Mouse (Mus musculus): ENCODE measurements at regions not wholly inside any gene's neighbourhood (a gene's known extent, or its start where the extent isn't known, plus 50 kb on each side); places are given as distances from the start of the nearest gene placed in this dataset.
"Not testable (repeated sequence)": the region's sequence is repeated elsewhere in the genome, so short reads cannot be mapped to it uniquely, and the experiment has no call there.

GRCm38 (mm10) chr1:177343121-177343520, 85.1 kb upstream of the Akt3 start:
- H3K79me2 ChIP-seq (ENCODE audit: control insufficient read depth, insufficient read depth, low read length, poor library complexity) = no peaks in the 10 kb centered on the region
- 0 out of 4 replicates have a peak, but pooled peaks cover 0 to 5% of the 10 kb centered on the region in 2 experiments for H3K4me1 ChIP-seq (ENCODE audit: control insufficient read depth in 1 of 2, insufficient read depth in 2 of 2, low read length in 2 of 2)
- no peak overlapping the region for H3K27ac ChIP-seq (ENCODE audit: control insufficient read depth, low read depth, low read length)
- H3K4me3 ChIP-seq (ENCODE audit: control insufficient read depth in 1 of 2, insufficient read depth in 1 of 2, low read depth in 2 of 2, low read length in 2 of 2) = no peak overlapping the region
- H3K9me3 ChIP-seq (replicated peaks; ENCODE audit: insufficient read depth, low read length) = no peaks in the 10 kb centered on the region
- DNase-seq (ENCODE audit: low read depth, low spot score) = peak; percentile 70
- no peaks in the 10 kb centered on the region for H3K27me3 ChIP-seq (ENCODE audit: control insufficient read depth in 1 of 2, insufficient read depth in 2 of 2, low read length in 2 of 2)
- H3K36me3 ChIP-seq (ENCODE audit: control insufficient read depth in 1 of 2, insufficient read depth in 2 of 2, low read length in 2 of 2) = peaks cover 0 to 2% of the 10 kb centered on the region in 2 experiments; a peak in 1 of 4 replicates
- 0 out of 2 replicates have a peak, but pooled peaks have one; percentile 32 for TF ChIP-seq ETS1 (IDR thresholded peaks at IDR 0.05; ENCODE audit: low read depth, low read length)
- TF ChIP-seq USF1 (IDR thresholded peaks at IDR 0.05; ENCODE audit: low read depth, low read length) = no peak
- no peak for TF ChIP-seq EP300 (IDR thresholded peaks at IDR 0.05; ENCODE audit: low read depth in 1 of 2, low read length in 2 of 2)
- TF ChIP-seq MAX (IDR thresholded peaks at IDR 0.05; ENCODE audit: low read length) = peak; percentile 91
- peak; percentile 31; the same call in 1 of the 2 replicates for TF ChIP-seq SIN3A (IDR thresholded peaks at IDR 0.05; ENCODE audit: low read length)
- peak; percentile 82 for TF ChIP-seq MXI1 (IDR thresholded peaks at IDR 0.05; ENCODE audit: low read depth, low read length)
- peak; percentile 89 for TF ChIP-seq MYC (IDR thresholded peaks at IDR 0.05; ENCODE audit: low read depth, low read length)
- no peak overlapping the region for H3K9ac ChIP-seq (ENCODE audit: control insufficient read depth, low read depth, low read length, poor library complexity, severe bottlenecking)

- Histone ChIP-seq H3K27me3 (ENCODE audit: control insufficient read depth in 1 of 2, insufficient read depth in 2 of 2, low read length in 2 of 2) (no peaks in the 10 kb centered on the region), H3K4me3 (ENCODE audit: control insufficient read depth in 1 of 2, insufficient read depth in 1 of 2, low read depth in 2 of 2, low read length in 2 of 2) (no peak overlapping the region), H3K9me3 (replicated peaks; ENCODE audit: insufficient read depth, low read length) (no peaks in the 10 kb centered on the region), H3K9ac (ENCODE audit: control insufficient read depth, low read depth, low read length, poor library complexity, severe bottlenecking) (no peak overlapping the region), H3K36me3 (ENCODE audit: control insufficient read depth in 1 of 2, insufficient read depth in 2 of 2, low read length in 2 of 2) (peaks cover 0 to 2% of the 10 kb centered on the region in 2 experiments; a peak in 1 of 4 replicates), H3K27ac (ENCODE audit: control insufficient read depth, low read depth, low read length) (no peak overlapping the region), H3K79me2 (ENCODE audit: control insufficient read depth, insufficient read depth, low read length, poor library complexity) (no peaks in the 10 kb centered on the region), H3K4me1 (ENCODE audit: control insufficient read depth in 1 of 2, insufficient read depth in 2 of 2, low read length in 2 of 2) (0 out of 4 replicates have a peak, but pooled peaks cover 0 to 5% of the 10 kb centered on the region in 2 experiments)
- TF ChIP-seq POLR2AphosphoS5 (IDR thresholded peaks at IDR 0.05; ENCODE audit: borderline replicate concordance, low read depth, low read length) = no peak
- TF ChIP-seq NELFE (IDR thresholded peaks at IDR 0.05; ENCODE audit: low read depth, low read length) = no peak
- no peak for TF ChIP-seq GABPA (IDR thresholded peaks at IDR 0.05; ENCODE audit: low read depth, low read length)
- no peak for TF ChIP-seq NRF1 (IDR thresholded peaks at IDR 0.05; ENCODE audit: insufficient read depth, low read depth, low read length, poor library complexity, severe bottlenecking)
- no peak for TF ChIP-seq TBP (IDR thresholded peaks at IDR 0.05; ENCODE audit: low read depth, low read length)
- TF ChIP-seq SIN3A (IDR thresholded peaks at IDR 0.05; ENCODE audit: low read length) = no peak
- TF ChIP-seq E2F4 (IDR thresholded peaks at IDR 0.05; ENCODE audit: borderline replicate concordance, low read depth, low read length) = no peak
- no peak for DNase-seq (ENCODE audit: low read depth, low spot score)
Observed at GRCm38 (mm10) chr1:177340232-177340631, 82.2 kb upstream of the Akt3 start.

GRCm38 (mm10) chr1:177339207-177339787, 81.3 kb upstream of the Akt3 start:
- H3K36me3 ChIP-seq (ENCODE audit: control insufficient read depth in 1 of 2, insufficient read depth in 2 of 2, low read length in 2 of 2); DNase-seq (ENCODE audit: low read depth, low spot score); H3K9me3 ChIP-seq (replicated peaks; ENCODE audit: insufficient read depth, low read length); H3K27me3 ChIP-seq (ENCODE audit: control insufficient read depth in 1 of 2, insufficient read depth in 2 of 2, low read length in 2 of 2); H3K27ac ChIP-seq (ENCODE audit: control insufficient read depth, low read depth, low read length); H3K79me2 ChIP-seq (ENCODE audit: control insufficient read depth, insufficient read depth, low read length, poor library complexity); H3K9ac ChIP-seq (ENCODE audit: control insufficient read depth, low read depth, low read length, poor library complexity, severe bottlenecking); H3K4me1 ChIP-seq (ENCODE audit: control insufficient read depth in 1 of 2, insufficient read depth in 2 of 2, low read length in 2 of 2): not testable (repeated sequence)
- H3K4me3 ChIP-seq (ENCODE audit: control insufficient read depth in 1 of 2, insufficient read depth in 1 of 2, low read depth in 2 of 2, low read length in 2 of 2) = peak overlapping the region in 1 of 2 experiments; percentile 51; a peak in 2 of 4 replicates

All from MEL (cell line).